Mouse (Mus musculus) kidney, embryonic 15.5 days (tissue): ENCODE results near the gene Mvp. TPM values are rescaled to one million over a fixed set of nuclear protein-coding genes. Genes with fewer than 3 reads are reported as not detected.

ENCODE experiments used
- microRNA-seq: library from miRNA; unstranded; fragments of <30 nt; microRNA quantifications from one replicate; pipeline ENCODE4, GENCODE M21; 2016
- polyA plus RNA-seq: library from polyadenylated mRNA; unstranded; fragments of >200 nt; fragmentation: Nextera tagmentation; extraction: Ambion mirVana; gene quantifications from 2 replicates; pipeline ENCODE4 v1.2.1, GENCODE M21; 2015

The Mvp gene
- polyA plus RNA-seq, 1 experiment from 2014 or later, result 16.8 TPM

Small RNAs within 50 kb of the gene (microRNA-seq; reads per million reads assigned to microRNA genes)
- not detected for gene Gm44343

Other genes with a start within 250 kb of the Mvp start
- 1.8 and 1.9 TPM in 2 replicates for gene Gdpd3, start 248.3 kb downstream of the Mvp start, polyA plus RNA-seq
- gene Ypel3, start 237.7 kb downstream of the Mvp start, polyA plus RNA-seq, result 81.5 and 82.2 TPM in 2 replicates
- 0.37 and 0.51 TPM in 2 replicates for gene Tbx6, start 233.1 kb downstream of the Mvp start, polyA plus RNA-seq
- gene Ppp4c, start 222.1 kb downstream of the Mvp start, polyA plus RNA-seq, result 257 and 272 TPM in 2 replicates
- gene Fam57b, start 217.0 kb downstream of the Mvp start, polyA plus RNA-seq, result 0.52 and 0.54 TPM in 2 replicates
- not detected in 2 replicates for gene 4930451I11Rik, start 183.0 kb downstream of the Mvp start, polyA plus RNA-seq
- gene Doc2a, start 167.2 kb downstream of the Mvp start, polyA plus RNA-seq, result 6.6 and 11.4 TPM in 2 replicates
- gene Hirip3, start 152.6 kb downstream of the Mvp start, polyA plus RNA-seq, result 36.8 and 40.1 TPM in 2 replicates
- gene Ino80e, start 152.2 kb downstream of the Mvp start, polyA plus RNA-seq, result 88.9 and 91.0 TPM in 2 replicates
- gene Taok2, start 129.9 kb downstream of the Mvp start, polyA plus RNA-seq, result 45.8 and 54.2 TPM in 2 replicates
- gene Tmem219, start 91.7 kb downstream of the Mvp start, polyA plus RNA-seq, result 28.5 and 31.6 TPM in 2 replicates
- 15.5 and 17.0 TPM in 2 replicates for gene Kctd13, start 85.7 kb downstream of the Mvp start, polyA plus RNA-seq
- 0.21 TPM in 1 of 2 replicates, not detected in the other for gene Asphd1, start 65.0 kb downstream of the Mvp start, polyA plus RNA-seq
- gene Sez6l2, start 64.1 kb downstream of the Mvp start, polyA plus RNA-seq, result 1.3 and 2.5 TPM in 2 replicates
- gene Cdipt, start 38.7 kb downstream of the Mvp start, polyA plus RNA-seq, result 106 and 115 TPM in 2 replicates
- 1.4 and 1.5 TPM in 2 replicates for gene Cdiptos, start 38.5 kb downstream of the Mvp start, polyA plus RNA-seq
- 0.45 TPM in 1 of 2 replicates, not detected in the other for gene Pagr1b, start 1.9 kb upstream of the Mvp start, polyA plus RNA-seq
- gene Pagr1a, start 2.7 kb upstream of the Mvp start, polyA plus RNA-seq, result 44.8 and 59.5 TPM in 2 replicates
- gene Gm42742, start 6.5 kb upstream of the Mvp start, polyA plus RNA-seq, result 52.6 and 61.2 TPM in 2 replicates
- gene Prrt2, start 6.6 kb upstream of the Mvp start, polyA plus RNA-seq, result 5.4 and 7.2 TPM in 2 replicates
- 64.4 and 65.8 TPM in 2 replicates for gene Maz, start 12.4 kb upstream of the Mvp start, polyA plus RNA-seq
- 136 and 141 TPM in 2 replicates for gene Kif22, start 27.9 kb upstream of the Mvp start, polyA plus RNA-seq
- not detected in 2 replicates for gene Zg16, start 72.7 kb upstream of the Mvp start, polyA plus RNA-seq
- 3.3 and 3.8 TPM in 2 replicates for gene AI467606, start 76.7 kb upstream of the Mvp start, polyA plus RNA-seq
- gene Qprt, start 107.6 kb upstream of the Mvp start, polyA plus RNA-seq, result 16.7 and 19.0 TPM in 2 replicates
- gene Spn, start 123.2 kb upstream of the Mvp start, polyA plus RNA-seq, result 0.32 and 0.37 TPM in 2 replicates
- 59.3 and 66.6 TPM in 2 replicates for gene Cd2bp2, start 181.4 kb upstream of the Mvp start, polyA plus RNA-seq
- 23.4 and 26.7 TPM in 2 replicates for gene Tbc1d10b, start 193.8 kb upstream of the Mvp start, polyA plus RNA-seq
- gene Mylpf, start 194.3 kb upstream of the Mvp start, polyA plus RNA-seq, result 51.1 and 90.2 TPM in 2 replicates
- 41.7 and 46.1 TPM in 2 replicates for gene Zfp553, start 218.4 kb upstream of the Mvp start, polyA plus RNA-seq
- 21.3 and 21.7 TPM in 2 replicates for gene Sept1, start 218.5 kb upstream of the Mvp start, polyA plus RNA-seq
- gene Zfp771, start 229.7 kb upstream of the Mvp start, polyA plus RNA-seq, result 59.3 and 62.3 TPM in 2 replicates
- gene Dctpp1, start 246.1 kb upstream of the Mvp start, polyA plus RNA-seq, result 224 and 226 TPM in 2 replicates